Mouse (Mus musculus) kidney, postnatal 25 days (tissue): ENCODE measurements around the gene Cd6.
A peak's percentile ranks its signal among the peaks of the same experiment; 100 is the strongest.

ENCODE experiments used
- DNase-seq, 2 experiments: peaks; one replicate each; pipeline ENCODE4 v3.0.0; 2021; ENCODE audit warnings: mixed read lengths in 2 of 2

Cd6 gene

DNA sequence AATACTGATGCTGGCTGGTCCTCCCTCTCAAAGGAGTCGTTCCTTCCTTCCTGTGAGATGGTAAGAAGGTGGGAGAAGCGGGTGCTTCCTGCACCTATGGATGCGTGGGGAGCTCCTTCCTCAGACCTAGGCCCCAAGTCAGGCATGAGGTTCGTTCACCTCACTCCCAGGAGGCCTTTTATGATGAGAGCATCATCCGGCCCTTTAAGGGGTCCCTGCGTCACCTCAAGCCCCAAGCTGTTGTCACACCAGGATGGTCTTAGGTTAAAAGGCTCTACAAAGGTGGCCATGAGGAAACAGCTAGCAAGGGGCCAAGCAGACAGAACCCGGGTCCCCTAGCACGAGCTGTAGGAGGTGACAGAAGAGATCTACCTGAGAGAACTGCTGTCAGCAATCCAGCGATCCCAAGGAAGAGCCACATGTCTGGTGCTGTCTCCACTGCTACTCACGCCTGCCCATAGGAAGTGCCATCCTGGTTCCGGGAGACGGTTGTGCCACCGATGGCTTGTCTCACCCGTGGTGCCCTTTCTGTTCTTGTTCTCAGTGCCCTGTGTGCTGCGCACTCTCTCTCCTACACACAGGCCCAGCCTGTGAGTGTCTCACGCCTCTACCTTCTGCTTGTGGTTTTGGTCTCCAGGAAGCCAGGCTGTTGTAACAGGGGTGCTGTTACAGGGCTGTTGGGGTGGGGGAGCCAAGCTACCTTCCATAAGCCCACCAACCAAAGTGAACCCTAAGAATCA, at the start of gene Cd6:
Gene Cd6 (minus strand): TSS at position 623 of the 740 bp plus-strand sequence.
- DNase-seq = no peak

GRCm38 (mm10) chr19:10878201-10878837, 48.5 kb upstream of the Cd6 start:
- no peak for DNase-seq

DNA sequence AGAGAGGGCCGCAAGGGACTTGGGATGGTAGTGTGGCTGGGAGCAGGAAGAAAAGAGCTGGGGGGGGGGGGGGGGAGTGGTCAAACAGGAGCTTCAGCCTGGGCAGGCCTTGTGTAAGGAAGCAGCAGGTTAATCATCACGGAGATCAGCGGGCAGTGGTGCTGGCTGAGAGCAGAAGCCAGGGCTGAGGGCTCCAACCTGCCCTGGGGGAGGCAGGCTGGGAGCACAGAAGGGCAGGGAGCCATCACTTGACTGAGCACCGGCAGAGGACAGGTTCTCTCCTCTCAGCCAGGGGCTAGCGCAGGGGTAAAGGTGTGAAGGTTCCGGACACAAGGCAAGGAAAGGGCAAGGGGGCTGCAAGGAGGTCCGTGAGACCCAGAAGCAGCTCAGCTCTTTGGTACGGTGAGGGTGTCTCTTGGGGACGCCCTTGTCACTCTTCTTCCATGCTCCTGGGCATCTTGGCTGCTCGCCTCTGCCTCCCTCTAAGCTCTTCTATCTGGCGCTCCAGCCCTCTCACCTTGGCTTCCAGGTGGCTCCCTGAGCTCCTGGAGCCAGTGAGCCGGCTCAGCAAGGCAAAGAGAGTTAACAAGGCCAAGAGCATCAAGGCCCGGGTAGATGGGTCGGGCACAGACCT, 41.6 kb upstream of the Cd6 start:
- DNase-seq = peak in 1 of 2 experiments; percentile 61

GRCm38 (mm10) chr19:10870676-10871075, 40.8 kb upstream of the Cd6 start:
- no peak for DNase-seq

- DNase-seq = peak in 1 of 2 experiments; percentile 40
Measured at GRCm38 (mm10) chr19:10869886-10870527, 40.1 kb upstream of the Cd6 start, which contains the start of gene Tmem132a. TSS of gene Tmem132a (minus strand) at chr19:10869940.

DNA sequence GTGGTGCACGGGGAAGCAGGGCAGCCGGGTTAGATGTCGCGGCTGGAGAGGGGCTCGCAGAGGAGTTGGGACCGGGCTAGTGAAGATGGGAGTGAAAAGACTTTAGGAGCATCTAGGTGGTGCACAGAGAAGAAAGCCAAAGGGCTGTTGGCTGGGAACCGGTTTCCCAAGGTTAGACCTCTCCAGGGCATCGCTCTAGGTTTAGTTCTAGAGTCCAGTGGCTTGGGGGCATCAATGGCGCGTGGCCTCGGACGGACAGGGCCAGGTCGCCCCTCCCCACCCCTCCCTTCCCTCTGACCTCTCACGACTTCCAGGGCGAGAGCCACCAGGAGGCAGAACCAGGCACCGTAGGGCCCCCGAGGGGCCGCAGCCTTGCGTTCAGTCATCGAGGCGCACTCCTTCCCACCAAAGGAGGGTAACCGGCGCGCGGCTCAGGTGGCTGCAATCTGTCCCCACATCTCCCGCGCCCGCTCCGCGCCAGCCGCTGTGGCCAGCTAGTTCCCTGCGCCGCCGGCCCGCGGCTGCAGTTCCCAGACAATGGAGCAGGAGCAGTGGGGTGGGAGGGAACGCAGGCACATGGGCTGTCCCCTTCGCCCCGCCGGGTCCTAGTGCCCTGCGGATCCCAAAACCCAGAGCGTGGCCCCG, 39.5 kb upstream of the Cd6 start:
- peak; percentile 79 to 89 for DNase-seq

GRCm38 (mm10) chr19:10868623-10869141, 38.8 kb upstream of the Cd6 start:
- DNase-seq = no peak

DNA sequence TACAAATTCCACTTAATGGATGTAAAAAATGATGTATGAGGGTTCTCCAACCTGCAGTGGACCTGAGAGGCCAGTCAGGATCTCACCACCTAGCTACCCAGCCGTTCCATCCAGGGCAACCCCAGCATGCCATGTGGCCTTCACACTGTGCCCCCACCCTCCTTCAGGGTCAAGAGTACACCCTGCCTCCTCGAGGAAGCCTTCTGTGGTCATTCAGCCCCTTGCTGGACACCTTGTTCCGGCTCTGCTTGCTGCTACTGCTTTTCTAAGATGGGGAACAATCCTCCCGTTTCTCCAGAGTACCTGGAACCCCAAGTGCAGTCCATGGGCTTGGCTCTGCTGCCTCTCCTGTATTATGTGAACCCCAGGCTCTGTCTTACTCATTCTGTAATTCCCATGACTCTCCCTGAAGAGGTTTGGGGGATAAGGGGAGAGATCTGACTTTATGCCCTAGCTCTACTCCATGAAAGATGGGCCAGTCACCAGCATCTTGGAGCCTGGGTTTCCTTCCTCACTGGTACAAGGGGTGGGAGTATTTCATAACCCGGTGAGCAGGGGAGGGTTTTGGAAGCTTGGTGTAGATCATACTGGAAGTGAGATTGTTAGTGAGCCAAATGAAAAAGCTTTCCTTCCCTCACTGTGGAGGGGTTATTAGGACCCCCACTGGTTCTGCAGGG, 38.2 kb upstream of the Cd6 start:
- no peak for DNase-seq

DNA sequence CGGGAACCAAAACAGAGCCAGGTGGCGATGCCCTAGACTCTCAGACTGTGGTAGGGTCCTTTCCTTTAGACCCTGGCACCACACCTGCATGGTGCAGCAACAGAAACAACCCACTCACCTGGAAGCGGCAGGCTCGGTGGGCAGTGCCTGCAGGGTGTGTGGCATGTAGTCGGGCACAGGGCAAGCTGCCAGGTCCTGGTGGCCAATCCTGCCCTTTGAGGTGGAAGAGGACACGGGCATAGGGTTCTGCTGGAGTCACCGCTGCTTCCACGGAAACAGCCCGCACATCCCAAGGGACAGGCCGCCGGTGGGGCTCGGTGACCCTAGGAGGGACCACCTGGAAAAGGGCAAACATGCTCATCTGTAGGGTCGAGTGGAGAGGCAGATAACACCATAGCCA, 36.5 kb upstream of the Cd6 start:
- DNase-seq = no peak

DNA sequence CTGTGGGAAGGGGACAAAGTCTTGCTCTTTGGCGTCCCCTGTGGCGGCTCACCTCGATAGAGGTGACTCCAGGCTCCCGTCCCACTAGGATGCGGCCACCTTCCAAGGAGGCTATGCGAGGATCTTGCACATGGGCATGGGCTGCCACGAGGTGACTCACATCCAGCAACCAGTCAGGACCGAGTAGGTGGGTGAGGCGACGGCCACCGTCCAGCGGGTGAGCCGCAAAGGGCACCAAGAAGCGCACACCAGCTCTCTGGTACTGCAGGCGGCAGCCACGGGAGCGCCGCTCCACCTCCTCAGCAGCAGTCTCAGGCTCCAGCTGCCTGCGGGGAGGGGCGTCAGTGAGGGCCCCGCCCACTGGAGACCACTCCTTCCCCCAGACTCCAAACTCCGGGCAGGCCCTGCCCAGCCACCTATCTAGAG, 30.2 kb upstream of the Cd6 start:
- no peak for DNase-seq

- no peak for DNase-seq
Measured at GRCm38 (mm10) chr19:10856520-10856919, 26.7 kb upstream of the Cd6 start.

DNA sequence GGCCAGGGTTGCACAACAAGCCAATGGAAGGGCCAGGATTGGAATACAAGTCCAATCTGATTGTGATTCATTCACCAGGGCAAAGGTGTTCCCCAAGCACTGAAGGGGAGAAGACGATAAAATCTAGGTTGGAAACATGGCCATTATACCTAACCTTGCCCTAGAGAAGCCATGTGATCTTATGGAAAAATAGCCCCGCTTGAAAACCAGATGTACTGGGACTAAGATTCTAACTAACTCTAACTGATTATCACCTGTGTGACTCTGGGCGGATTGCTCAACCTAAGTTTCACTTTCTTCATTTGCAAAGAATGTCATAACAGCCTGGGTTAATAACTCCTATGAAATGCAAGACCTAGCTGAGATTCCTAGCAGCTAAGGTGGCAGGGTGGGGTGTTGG, 25.6 kb upstream of the Cd6 start:
- no peak for DNase-seq

GRCm38 (mm10) chr19:10847311-10848087, 17.6 kb upstream of the Cd6 start:
- DNase-seq = peak in 1 of 2 experiments; percentile 72

DNA sequence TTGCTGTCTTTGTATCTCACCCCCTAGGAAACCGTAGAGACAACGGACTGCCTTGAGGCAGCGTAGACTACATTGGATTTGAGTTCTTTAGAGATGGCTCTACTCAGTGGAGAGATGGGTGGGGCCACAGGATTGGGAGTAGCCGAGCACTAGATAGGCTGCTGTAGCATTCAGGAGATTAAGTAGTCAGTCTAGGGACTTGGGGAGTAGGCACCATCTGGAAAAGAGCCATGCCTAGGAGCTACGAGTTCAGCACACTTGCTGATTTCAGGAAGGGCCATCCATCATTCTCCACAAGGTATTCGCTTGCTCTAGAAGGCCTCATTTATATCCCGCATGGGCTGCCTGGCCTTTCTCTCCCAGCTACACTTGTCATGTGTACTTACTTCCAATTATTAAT, 16.3 kb upstream of the Cd6 start:
- DNase-seq = no peak

DNA sequence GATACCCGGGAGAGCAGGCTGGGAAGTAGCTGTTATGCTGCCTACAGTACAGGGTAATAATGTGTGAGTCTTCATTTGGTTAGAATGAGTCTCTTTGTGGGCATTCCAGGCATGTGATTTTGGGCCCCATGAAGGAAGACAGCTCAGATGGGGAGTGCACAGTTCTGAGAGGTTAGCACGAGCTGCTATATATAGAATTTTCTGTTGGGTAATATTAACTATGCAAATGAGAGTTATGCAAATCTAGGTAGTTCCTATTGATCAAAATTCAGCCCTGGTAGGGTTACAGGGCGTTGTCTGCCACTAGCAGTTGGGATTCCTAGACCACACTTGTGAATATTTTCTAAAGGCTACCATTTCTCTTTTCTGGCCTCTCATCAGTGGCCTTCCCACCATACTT, 15.6 kb upstream of the Cd6 start:
- no peak for DNase-seq

DNA sequence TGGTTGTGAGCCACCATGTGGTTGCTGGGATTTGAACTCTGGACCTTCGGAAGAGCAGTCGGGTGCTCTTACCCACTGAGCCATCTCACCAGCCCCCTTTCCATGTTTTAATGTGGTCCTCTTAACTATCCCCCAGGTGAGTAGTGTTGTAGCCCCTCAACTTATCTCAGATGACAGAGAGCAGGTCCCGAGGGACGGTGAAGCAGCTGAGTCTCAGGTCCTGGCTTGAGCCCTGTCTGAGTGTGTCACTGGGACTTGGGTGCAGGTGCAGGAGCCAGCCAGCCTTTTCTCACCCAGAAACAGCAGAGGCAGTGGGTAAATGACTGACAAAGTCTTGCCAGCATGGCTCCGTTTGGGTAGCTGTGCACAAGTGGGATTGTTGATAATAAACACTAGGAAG, 14.3 kb upstream of the Cd6 start:
- DNase-seq = no peak

DNA sequence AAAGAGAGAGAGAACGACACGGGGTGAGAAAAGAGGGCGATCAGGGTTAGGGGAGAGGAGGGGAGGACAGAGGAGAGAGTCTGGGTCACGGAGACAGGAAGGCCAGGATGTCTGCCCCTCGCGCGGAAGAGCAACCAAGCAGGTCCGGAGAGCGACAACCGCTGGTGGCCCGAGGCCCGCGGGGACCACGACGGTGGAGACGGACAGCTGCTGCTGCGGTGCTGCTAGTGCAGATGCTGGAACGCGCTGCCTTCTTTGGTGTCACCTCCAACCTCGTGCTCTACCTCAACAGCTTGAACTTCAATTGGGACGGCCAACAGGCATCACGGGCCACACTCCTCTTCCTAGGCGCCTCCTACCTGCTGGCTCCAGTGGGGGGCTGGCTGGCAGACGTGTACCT, 13.1 kb upstream of the Cd6 start:
- no peak for DNase-seq

DNA sequence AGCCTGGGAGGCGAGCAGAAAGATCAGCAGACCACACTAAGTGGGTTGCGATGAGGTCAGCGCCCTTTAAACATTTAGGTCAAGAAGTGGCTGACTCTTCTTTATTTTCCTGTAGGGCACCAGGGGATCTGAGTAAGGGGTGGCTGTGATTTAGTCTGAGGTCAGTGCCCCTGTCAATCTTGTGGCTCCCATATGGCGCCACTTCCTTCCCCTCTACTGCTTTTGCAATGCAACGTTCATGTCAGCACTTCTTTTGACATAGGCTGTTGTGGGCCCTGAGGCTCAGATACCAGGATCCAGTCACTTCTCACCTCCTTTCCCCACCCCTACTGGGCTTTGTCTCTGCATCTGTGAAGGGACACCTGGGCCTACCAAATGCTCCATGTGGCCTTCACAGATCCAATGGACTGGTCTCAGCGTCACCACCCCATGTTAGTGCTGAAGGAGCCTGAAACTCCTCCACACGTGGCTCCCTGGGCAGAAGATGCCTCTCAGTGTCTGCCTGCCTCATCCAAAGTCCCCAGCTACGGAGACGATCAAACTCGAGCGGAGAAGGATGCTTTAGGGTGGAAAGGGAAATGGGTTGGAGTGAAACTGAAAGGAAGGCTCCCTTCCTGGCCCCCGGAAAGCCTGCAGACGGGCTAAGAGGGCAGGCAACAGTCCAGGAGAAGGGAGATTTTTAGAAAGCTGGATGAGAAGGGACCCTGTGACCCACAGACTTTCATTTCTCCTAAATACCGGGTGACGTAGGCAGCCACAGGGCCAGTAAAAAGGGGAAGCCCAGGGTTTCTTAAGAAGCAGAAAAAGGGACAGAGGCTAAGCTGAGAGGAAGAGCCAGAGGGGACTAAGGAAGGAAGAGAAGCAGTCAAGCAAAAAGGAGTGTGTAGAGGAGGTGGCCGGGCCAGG, 12.1 kb upstream of the Cd6 start:
- peak; percentile 40 to 49 for DNase-seq

- no peak for DNase-seq
Measured at GRCm38 (mm10) chr19:10839010-10839892, 9.4 kb upstream of the Cd6 start, which contains the start of gene Slc15a3. TSS of gene Slc15a3 (plus strand) at chr19:10839727.
